ENCODE assay signal across 28 mouse cellular contexts in the genomic region with DNA sequence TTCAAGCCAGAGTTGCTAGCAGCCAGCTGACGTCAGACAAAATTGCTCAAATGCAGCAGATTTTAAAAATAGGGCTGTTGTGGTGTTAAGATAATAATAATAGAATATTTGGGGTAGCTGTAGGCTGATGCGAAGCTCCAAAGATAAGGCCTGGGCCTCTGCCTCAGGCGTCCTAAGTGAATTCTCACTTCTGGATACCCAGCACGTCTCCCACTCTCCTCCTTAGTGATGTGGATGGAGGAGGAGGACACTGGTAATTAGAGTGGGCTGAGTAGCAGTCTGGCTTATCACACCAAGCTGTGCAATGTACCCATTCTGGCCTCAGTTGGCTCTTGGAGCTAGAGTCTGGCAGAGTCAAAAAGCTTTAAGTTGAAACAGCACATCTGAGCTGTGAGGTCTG.
DNase-seq lines count a peak whose midpoint lies in the region; ATAC-seq and TF ChIP-seq lines count a peak whose summit lies in the region.
"Had no signal": no experiment of that assay in that cellular context is flagged by ENCODE, and none has a peak within 500 bp of the region (broad histone marks: within the 10 kb centered on the region; RNA-seq: fewer than 3 reads in every experiment).

No protein-coding gene starts in this region.

- H3K27me3 ChIP-seq in thymus, adult 2 months (ENCODE audit: control insufficient read depth, insufficient read depth, low read length), result no peaks in the 10 kb centered on the region
- H3K27me3 ChIP-seq: CH12.LX; embryonic facial prominence, embryonic 13.5 days; embryonic facial prominence, embryonic 15.5 days; forebrain, embryonic 12.5 days; Patski had no signal

- WGBS in thymus, adult 2 months, result 90% methylated on average over 4 of the region's 4 CpGs

- no peak for DNase-seq in frontal cortex, postnatal 25 days (ENCODE audit: low spot score in 2 of 2)
- peak; percentile 48 for DNase-seq in right cerebral cortex, adult 18-20 months
- no peak for DNase-seq in right cerebral cortex, postnatal 10 days (ENCODE audit: low spot score in 2 of 2)
- DNase-seq in thymus, adult 2 months, result no peak
- DNase-seq: adrenal gland, adult 8-10 months; adrenal gland, postnatal 14 days; adrenal gland, postnatal 36 days; B cell, adult 2 months; cerebellum, adult 11 months; cerebellum, adult 18-20 months; cerebellum, adult 8-10 months; cerebellum, adult 9-11 months; cerebellum, postnatal 14 days; cerebellum, postnatal 36 days; embryo, embryonic 11 days had no signal

- no peaks in the 10 kb centered on the region for H3K36me3 ChIP-seq in thymus, adult 2 months (ENCODE audit: control insufficient read depth, insufficient read depth, low read length)
- H3K36me3 ChIP-seq: embryonic facial prominence, embryonic 13.5 days; embryonic facial prominence, embryonic 15.5 days; forebrain, embryonic 10.5 days; forebrain, embryonic 12.5 days; G1E had no signal

- H3K27ac ChIP-seq in thymus, adult 2 months (ENCODE audit: control insufficient read depth, insufficient read depth, low read length), result no peak overlapping the region
- H3K27ac ChIP-seq: embryonic facial prominence, embryonic 13.5 days; embryonic facial prominence, embryonic 15.5 days; forebrain, embryonic 10.5 days; forebrain, embryonic 12.5 days had no signal

- H3K4me1 ChIP-seq in thymus, adult 2 months (replicated peaks; ENCODE audit: control insufficient read depth, insufficient read depth, low read length), result no peaks in the 10 kb centered on the region

- H3K4me3 ChIP-seq in thymus, adult 2 months (ENCODE audit: control insufficient read depth, insufficient read depth, low read length), result no peak overlapping the region
- H3K4me3 ChIP-seq: embryonic facial prominence, embryonic 13.5 days; embryonic facial prominence, embryonic 15.5 days; erythroblast, embryonic 14.5 days; forebrain, embryonic 10.5 days; forebrain, embryonic 12.5 days had no signal

- no peak for TF ChIP-seq CTCF in thymus, adult 2 months (IDR thresholded peaks at IDR 0.05; ENCODE audit: borderline replicate concordance, control insufficient read depth, extremely low read depth, insufficient read depth, low read length, poor library complexity)

- ATAC-seq in frontal cortex, adult (ENCODE audit: low TSS enrichment), result peak; percentile 49
- ATAC-seq: activated CD4-positive, CD25-positive, alpha-beta regulatory T cell, adult 4 months; CD4-positive, CD25-positive, alpha-beta regulatory T cell, adult 4 months; forebrain, embryonic 14.5 days; forebrain, embryonic 16.5 days; Patski had no signal

- TF ChIP-seq POLR2A in thymus, adult 2 months (IDR thresholded peaks at IDR 0.05; ENCODE audit: control insufficient read depth, extremely low read depth, insufficient read depth, low read length, poor library complexity), result no peak
